Mouse (Mus musculus) cortical plate, adult 2 months (tissue): Measurements from ENCODE around the gene Abhd17a. TPM values are rescaled to one million over a fixed set of nuclear protein-coding genes. Genes with fewer than 3 reads are reported as not detected.
"Not testable (repeated sequence)": the region's sequence is repeated elsewhere in the genome, so short reads cannot be mapped to it uniquely, and the experiment has no call there.

Source experiments
- H3K27ac ChIP-seq: fragments of 200-500 bp; 2 replicates; pipeline ENCODE4 v1.5.1; 2012; ENCODE audit warnings: low read length, control low read depth, inconsistent platforms; ENCODE audit not compliant: insufficient read depth
- H3K4me1 ChIP-seq: fragments of 200-500 bp; 2 replicates; pipeline ENCODE4 v1.6.1; 2011; ENCODE audit warnings: low read length; ENCODE audit not compliant: control insufficient read depth, insufficient read depth
- H3K4me3 ChIP-seq: fragments of 200-500 bp; 2 replicates; pipeline ENCODE4 v1.5.1; 2011; ENCODE audit warnings: mild to moderate bottlenecking, low read length, control low read depth; ENCODE audit not compliant: insufficient read depth
- CTCF ChIP-seq: fragments of 200-500 bp; IDR thresholded peaks from 2 replicates; pipeline ENCODE4 v1.5.1; 2011; ENCODE audit warnings: mild to moderate bottlenecking, control low read depth, low read length; ENCODE audit not compliant: insufficient read depth; ENCODE audit errors: extremely low read depth
- POLR2A ChIP-seq: fragments of 200-500 bp; IDR thresholded peaks from 2 replicates; pipeline ENCODE4 v1.6.1; 2011; ENCODE audit warnings: mild to moderate bottlenecking, low read length, control low read depth; ENCODE audit not compliant: insufficient read depth; ENCODE audit errors: extremely low read depth
- polyA plus RNA-seq: library from polyadenylated mRNA; depleted of rRNA; stranded (reverse); fragments of >200 nt; gene quantifications from 2 replicates; pipeline ENCODE4 v1.2.3, GENCODE M21; 2012

Abhd17a gene
- polyA plus RNA-seq, 1 experiment: 329 TPM

DNA sequence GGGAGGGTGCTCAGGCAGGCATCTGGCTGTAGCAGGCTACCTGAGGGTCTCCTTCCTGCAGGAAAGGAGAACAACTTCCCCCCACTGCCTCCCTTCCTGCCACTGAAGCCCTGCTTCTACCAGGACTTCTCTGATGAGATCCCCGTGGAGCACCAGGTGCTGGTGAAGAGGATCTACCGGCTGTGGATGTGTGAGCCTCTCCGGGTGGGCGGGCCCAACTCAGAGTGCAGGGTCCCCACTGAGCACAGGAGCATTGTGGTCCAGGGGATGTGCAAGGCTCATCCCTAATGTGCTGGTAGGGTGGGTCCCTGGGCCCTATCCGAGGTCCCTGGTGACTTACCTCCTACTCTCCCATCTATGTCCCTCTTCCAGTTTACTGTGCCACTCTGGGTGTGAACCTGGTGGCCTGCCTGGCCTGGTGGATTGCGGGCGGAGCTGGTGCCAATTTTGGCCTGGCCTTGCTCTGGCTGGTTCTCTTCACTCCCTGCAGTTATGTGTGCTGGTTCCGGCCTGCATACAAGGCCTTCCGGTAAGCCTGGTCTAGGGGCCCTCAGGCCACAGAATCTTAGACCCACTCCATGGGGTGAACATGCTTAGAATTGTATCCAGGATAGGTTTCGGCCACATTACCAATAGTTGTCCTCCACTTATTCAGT lies 19.3 kb upstream of the Abhd17a start:
- no peak overlapping the region for H3K4me3 ChIP-seq
- no peak overlapping the region for H3K27ac ChIP-seq
- TF ChIP-seq CTCF: no peak
- no peak for TF ChIP-seq POLR2A
- no peaks in the 10 kb centered on the region; the same call in 1 of the 2 replicates for H3K4me1 ChIP-seq

DNA sequence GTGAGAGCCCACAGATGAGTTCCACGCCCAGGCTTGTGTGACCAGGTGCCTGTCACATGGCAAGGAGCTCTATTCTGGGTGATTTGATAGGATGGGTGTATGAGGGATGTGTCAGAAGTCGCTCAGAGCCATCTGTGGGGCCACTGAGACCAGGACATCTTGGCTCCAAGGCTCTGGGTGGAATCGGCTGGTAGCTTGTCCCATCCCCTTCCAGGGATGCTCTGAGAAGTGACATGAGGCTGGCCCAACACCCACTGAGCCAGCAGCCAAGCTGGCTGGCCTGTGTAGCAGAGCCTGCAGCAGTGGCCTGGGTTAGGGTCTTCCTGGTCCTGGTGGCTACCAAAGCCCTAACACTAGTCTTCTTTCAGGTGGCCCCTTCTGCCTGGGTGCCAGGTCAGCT lies 18.3 kb upstream of the Abhd17a start:
- Histone ChIP-seq H3K4me3 (no peak overlapping the region), H3K27ac (no peak overlapping the region), H3K4me1 (no peaks in the 10 kb centered on the region; the same call in 1 of the 2 replicates)
- TF ChIP-seq CTCF: no peak
- TF ChIP-seq POLR2A: no peak

DNA sequence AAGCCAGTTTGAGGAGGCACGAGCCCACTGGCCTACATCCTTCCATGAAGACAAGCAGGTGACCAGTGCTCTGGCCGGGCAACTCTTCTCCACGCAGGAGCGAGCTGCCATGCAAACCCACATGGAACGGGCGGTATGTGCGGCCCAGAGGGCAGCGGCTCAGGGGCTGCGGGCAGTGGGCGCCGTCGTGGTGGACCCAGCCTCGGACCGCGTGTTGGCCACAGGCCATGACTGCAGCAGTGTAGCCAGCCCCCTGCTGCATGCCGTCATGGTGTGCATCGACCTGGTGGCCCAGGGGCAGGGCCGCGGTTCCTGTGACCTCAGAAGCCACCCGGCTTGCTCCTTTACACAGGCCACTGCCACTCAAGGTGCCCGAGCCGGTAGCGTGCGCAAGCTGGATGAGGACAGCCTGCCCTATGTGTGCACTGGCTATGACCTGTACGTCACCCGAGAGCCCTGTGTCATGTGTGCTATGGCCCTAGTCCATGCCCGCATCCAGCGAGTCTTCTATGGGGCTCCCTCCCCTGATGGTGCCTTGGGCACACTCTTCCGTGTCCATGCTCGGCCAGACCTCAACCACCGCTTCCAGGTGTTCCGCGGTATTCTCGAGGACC lies 16.7 kb upstream of the Abhd17a start:
- H3K27ac ChIP-seq: no peak overlapping the region
- TF ChIP-seq POLR2A: no peak
- no peak for TF ChIP-seq CTCF
- no peak overlapping the region for H3K4me3 ChIP-seq
- H3K4me1 ChIP-seq: no peaks in the 10 kb centered on the region; the same call in 1 of the 2 replicates

DNA sequence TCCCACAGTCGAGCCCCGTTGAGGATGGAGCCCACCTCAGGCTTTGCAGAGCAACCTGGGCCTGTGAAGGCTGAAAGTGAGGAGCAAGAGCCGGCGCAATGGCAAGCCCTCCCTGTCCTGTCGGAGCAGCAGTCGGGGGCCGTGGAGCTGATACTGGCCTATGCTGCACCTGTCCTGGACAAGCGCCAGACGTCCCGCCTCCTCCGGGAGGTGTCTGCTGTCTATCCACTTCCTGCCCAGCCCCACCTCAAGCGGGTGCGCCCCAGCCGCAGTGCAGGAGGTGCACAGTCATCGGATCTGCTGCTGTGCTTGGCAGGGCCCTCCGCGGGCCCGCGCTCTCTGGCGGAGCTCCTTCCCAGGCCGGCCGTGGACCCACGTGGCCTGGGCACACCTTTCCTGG lies 16.2 kb upstream of the Abhd17a start:
- Histone ChIP-seq H3K4me1 (no peaks in the 10 kb centered on the region; the same call in 1 of the 2 replicates), H3K27ac (no peak overlapping the region), H3K4me3 (no peak overlapping the region)
- TF ChIP-seq CTCF: no peak

DNA sequence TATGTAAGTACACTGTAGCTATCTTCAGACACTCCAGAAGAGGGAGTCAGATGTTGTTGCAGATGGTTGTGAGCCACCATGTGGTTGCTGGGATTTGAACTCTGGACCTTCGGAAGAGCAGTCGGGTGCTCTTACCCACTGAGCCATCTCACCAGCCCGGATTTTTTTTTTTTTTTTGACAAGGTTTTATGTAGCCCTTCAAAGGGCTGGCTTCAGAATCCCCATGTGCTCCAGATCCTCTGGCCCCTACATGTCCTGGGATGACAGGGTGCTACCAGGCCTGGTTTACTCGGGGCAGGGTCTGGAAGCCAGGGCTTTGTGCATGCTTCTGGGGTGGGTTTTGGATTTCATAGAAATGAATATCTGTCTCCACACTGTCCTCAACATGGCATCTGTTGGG lies 15.6 kb upstream of the Abhd17a start, which contains the start of gene Gm49322:
Gene Gm49322 (plus strand): TSS at position 301 of the 400 bp plus-strand sequence.
- not testable (repeated sequence) for H3K27ac ChIP-seq, H3K4me1 ChIP-seq, H3K4me3 ChIP-seq

DNA sequence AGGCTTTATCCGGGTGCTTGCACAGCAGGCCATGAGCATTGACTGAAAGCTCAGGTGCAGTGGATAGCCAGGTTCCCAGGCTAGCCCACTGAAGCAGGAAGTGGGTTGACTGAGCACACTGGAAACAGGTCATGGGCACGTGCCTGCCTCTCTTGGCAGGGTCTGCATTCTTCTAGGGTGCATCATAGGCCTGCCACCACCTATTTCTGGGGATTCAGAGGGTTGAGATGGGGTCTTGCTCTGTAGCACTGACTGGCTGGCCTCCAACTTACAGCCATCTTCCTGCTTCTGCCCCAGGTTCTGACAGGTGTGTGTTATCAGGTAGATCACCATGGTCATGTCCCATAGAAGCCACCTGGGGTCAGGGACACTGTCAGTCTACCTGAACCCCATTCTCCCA lies 14.8 kb upstream of the Abhd17a start:
- no peak overlapping the region for H3K4me3 ChIP-seq
- TF ChIP-seq POLR2A: no peak
- TF ChIP-seq CTCF: no peak
- H3K27ac ChIP-seq: no peak overlapping the region

DNA sequence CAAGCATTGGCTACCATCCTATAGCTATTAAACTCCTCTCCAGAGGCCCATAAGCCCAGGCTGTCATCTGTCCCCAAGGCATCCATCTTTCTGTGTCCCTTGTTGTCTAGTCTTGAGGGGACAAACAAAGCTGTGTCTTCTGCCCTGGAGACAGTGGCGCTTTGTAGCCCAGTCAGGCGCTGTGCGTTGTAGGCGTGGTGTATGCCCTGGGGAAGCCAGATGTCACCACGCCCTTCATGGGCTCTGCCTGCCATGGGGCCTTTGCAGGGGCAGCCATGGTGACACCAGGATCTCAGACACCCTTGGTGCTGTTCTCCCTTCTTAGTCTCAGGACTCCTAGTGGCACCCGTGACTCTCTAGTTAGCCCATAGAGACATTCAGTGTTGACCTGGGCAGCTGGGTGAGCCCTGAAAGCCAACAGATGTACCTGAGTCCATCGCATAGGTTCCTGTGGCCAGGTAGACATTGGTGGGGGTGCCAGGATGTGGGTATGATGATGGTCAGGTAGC lies 13.9 kb upstream of the Abhd17a start:
- H3K27ac ChIP-seq: peak overlapping the region; percentile 56
- peak overlapping the region; percentile 58; the same call in 1 of the 2 replicates for H3K4me3 ChIP-seq
- no peaks in the 10 kb centered on the region; the same call in 1 of the 2 replicates for H3K4me1 ChIP-seq
- no peak for TF ChIP-seq POLR2A
- TF ChIP-seq CTCF: no peak

More for the DNA sequence above, 14.8 kb upstream of the Abhd17a start:
- no peaks in the 10 kb centered on the region; the same call in 1 of the 2 replicates for H3K4me1 ChIP-seq

DNA sequence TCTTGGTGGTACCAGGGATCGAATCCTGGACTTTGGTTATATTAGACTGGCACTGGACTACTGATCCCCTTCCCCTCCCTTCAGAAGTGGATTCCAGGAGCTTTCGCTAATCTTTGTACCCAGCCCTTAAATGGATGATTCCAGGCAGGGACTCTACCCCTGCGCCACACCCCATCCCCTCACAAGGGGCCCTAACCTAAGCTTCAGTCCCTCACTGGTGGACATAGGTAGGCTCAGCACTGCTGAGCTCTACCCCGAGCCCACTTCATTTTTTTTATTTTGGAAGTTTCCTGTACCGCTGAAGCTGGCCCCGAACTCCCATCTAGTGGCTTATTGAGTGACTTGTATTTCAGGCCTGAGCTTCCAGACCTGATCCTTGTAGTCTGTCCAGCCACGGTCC lies 13.2 kb upstream of the Abhd17a start:
- Histone ChIP-seq H3K4me3 (peak overlapping the region; percentile 58), H3K4me1 (no peaks in the 10 kb centered on the region; the same call in 1 of the 2 replicates), H3K27ac (peak overlapping the region; percentile 56)
- no peak for TF ChIP-seq CTCF
- TF ChIP-seq POLR2A: no peak

DNA sequence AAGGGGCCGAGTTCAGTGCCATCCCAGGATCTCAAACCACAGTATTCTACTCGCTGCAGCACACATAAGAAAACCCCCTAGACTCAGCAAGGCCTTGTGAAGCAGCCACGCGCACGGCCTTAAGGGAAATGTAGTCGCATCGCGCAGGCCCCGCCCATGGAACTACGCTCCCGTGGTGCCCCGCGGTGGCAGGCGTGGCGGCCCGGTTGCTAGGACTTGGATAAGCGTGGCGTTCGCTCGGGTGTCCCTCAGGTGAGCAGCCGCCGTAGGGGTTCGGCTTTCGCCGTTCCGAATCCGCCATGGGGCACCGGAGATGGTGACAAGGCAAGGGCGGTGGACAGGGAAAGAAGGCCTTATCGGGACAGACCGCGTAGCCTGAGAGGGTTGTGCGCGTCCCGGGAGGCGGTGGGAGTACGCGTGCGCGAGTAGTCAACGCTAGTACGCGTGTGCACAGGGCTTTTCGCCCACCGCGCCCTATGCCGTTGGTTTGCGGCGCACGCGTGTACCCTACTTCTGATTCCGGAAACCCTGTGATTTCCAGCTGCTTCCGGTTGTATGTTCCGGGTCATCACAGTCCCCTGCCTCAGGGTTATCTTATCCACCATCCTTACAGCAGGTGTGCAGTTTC lies 12.7 kb upstream of the Abhd17a start, which contains the start of the genes Scamp4 and Adat3:
Gene Scamp4 (plus strand): TSS at position 175 of the 628 bp plus-strand sequence.
Gene Adat3 (plus strand): TSS at position 183 of the 628 bp plus-strand sequence.
- peak; percentile 62 for TF ChIP-seq POLR2A
- no peak for TF ChIP-seq CTCF
- H3K4me3 ChIP-seq: peak within 1 kb of the TSS; percentile 58
- H3K4me1 ChIP-seq: no peaks in the 10 kb centered on the region; the same call in 1 of the 2 replicates
- peak within 1 kb of the TSS; percentile 81 for H3K27ac ChIP-seq
